Mouse (Mus musculus) heart, adult 11 months (tissue): ENCODE data around the gene Ttc27.

Experiments
- DNase-seq: peaks from one replicate; pipeline ENCODE4 v3.0.0; 2022

Gene Ttc27

DNA sequence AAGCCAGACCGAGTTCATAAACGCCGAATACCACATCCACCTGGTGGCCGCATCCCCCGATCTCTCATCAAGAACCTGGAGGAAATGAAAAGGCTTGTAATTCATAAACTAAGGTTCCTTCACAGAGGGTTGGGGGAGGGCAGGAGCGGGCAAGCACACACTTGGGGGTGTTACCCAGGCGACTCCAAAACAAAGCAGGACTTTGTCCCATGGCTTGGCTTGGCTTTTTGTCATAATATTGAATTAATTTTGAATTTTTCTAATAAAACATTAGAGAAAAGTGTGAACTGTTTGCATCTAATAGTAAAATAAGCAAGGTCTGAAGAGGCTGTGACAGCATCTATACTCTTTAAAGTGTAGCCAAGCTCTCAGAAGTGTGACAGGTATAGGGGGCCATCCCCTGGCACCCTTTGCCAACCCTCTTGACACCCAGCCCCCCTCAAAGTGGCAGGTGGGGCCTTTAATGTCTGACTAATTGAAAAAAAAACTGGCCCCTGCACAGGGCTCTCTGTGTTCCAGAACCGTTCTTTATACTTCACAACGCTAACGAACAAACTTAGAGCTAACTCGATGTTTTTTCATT is 172.1 kb downstream of the Ttc27 start:
- peak; percentile 67 for DNase-seq

DNA sequence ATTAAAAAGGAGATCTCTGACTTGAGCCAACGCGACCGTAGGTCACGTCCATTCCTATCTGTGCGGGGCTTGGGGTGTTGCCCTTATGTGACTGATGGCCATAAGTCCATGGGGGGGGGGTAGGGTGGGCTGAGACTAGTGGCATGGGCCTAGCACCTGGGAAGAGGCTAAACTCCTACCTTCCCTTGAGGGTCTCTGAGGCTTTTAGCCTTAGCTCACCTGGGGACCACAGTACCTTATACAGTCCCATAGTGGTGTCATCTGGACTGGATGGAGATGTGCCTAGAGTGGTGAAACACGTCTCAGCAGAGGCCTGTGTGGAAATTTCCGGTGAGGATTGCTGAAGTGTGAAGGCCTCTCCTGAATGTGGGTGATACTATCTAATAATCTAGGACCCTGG is 184.9 kb downstream of the Ttc27 start:
- DNase-seq, result peak; percentile 81

DNA sequence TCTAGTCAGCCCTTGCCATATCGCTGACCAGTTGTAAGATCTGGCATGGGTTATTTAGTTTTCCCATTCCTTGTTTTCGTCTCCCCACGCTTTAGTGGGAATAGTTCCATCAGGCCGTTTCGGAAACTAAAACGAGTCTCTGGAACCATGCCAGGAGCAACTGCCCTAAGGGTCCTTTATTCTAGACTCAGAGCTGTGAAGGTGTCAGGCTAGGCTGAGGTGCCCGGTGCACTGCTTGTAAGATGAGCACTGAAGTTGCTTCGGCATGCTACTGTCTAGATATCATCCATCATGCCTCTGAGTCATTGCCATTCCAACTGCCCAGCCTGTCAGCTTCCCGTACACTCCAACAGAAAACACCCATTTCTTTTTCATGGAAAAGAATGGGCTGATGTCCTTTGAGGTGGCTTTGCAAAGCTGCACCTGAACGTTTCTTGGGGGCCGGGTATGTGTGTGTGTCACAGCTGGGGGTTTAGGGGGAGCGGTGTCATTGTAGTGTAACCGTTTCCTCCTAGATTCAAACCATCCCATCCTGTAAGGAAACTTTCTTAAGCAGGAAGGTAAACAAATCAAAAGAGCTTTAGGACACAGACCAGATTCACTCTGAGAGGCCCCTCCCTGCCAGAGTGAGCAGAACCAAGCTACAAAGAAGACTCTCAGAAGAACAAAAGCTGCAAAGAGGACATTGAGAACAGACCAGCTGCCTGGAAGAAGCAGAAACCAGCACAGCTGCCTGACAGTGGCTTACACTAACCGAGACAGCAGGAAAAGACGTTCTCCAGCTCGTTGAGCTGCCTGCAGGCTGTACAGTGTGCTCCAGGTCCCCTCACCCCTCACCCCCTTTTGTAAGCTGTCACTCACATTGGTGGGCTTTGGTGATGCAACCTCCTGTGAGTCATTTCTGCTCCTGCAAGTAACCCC is 186.1 kb downstream of the Ttc27 start:
- DNase-seq, result peak; percentile 80

DNA sequence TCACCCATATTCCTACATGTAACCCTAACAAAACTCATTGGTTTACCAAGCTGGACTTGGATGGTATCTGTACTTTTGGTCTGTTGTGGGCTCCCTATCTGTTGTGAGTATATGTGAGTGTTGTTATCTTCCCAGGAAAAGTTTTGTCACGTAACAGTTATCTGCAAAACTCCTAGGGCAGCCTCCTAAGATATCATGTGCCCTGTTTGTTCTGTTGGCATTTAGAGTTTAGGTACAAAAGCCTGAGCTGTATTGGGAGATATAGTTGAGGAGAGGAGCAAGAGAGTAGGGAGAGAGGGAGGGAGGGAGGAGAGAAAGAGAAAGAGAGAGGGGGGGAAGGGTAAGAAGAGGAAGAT is 186.8 kb downstream of the Ttc27 start:
- DNase-seq, result no peak

DNA sequence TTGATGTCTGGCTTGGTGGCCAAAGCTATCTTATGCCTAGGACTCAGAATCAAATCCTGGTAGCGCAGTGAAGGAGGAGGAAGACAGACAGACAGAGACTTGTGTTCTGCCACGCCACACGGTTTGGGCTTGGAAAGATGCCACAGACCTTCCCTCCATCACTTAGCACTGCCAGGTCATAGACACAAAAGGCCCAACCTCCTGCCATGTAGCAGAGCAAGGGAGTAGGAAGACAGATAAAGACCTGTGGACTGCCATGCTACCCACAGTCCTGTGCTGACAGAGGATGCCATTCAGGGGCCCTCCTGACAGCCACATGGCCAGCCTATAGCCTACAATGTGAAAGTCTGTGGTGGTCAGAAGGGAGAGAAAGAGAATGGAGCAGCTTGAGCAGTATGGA is 187.4 kb downstream of the Ttc27 start:
- peak; percentile 72 for DNase-seq

DNA sequence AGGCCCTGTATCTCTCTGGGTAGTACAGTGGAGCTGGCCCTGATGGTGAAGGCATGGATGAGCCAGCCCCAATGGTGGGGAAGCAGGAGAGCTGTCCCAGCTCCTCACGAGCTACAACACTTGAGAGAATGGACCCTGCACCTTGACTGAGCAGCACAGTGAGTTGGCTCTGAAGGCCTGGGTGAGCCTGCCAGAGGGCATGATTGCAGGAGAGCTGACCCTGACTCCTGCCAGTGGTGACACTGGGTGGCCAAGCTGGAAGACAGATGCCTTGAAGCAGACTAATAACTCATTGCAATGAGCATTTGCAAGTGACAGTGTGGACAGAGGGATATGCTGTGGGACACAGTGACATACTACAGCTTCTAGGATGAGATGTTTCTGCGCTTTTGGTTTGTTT is 195.5 kb downstream of the Ttc27 start:
- peak; percentile 75 for DNase-seq
